Mouse (Mus musculus): ENCODE measurements around the gene Prpsap1.

DNA sequence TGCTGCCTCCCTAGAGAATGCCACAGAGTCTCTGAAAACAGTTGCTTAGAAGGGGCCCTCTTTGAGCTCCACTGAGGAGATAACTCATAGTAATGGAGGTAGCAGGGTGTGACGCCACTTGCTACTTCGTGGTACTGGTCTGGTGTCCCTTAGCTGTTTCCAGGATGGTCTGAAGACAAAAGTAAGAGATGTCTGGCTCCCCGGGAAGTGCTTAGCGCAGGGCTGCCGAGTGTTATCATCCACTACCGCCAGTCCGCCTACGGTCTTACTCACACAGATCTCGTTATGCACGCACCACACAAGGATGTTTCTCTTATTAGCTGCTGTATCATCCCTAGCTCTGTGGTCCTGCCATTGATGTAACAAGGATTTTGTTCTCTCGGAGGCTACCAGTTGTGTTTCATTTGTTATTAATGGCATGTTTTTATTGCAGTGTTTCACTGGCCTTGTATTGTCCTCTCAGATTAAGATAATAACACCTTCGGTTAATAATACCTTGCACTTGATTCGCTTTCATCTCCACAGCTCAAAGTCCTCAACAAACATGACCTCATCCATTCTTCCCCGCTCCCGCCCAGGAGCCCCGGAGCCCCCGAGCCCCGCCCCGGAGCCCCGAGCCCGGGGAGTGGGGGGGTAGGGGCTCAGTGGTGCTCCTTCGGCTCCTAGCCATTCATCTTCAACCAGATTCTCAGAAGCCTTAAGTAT, 63.1 kb downstream of the Prpsap1 start:
- TF ChIP-seq CTCF (IDR thresholded peaks at IDR 0.05; ENCODE audit: insufficient read depth, low read depth, low read length) (no peak), POLR2A (IDR thresholded peaks at IDR 0.05; ENCODE audit: insufficient read depth, low read depth, low read length) (no peak)
